Mouse (Mus musculus) lung, embryonic 14.5 days (tissue): Measurements from ENCODE around the gene Trim45. TPM values are rescaled to one million over a fixed set of nuclear protein-coding genes. Genes with fewer than 3 reads are reported as not detected.

Source experiments
- ATAC-seq: fragments of 200-750 bp; cut with Nextera tagmentation; 2 replicates; pipeline ENCODE4 v1.8.0; 2017; ENCODE audit warnings: mild to moderate bottlenecking, moderate TSS enrichment, moderate library complexity; ENCODE audit not compliant: insufficient read depth
- DNase-seq: peaks from one replicate; pipeline ENCODE4 v3.0.0-alpha.2; 2015
- H3K27ac ChIP-seq: fragments of 300-500 bp; sonication (generic); 2 replicates; pipeline ENCODE4 v1.5.1; 2014; ENCODE audit warnings: low read depth, mild to moderate bottlenecking, moderate library complexity
- H3K27me3 ChIP-seq: fragments of 300-500 bp; sonication (generic); 2 replicates; pipeline ENCODE4 v1.6.1; 2014; ENCODE audit warnings: low read length, control low read depth; ENCODE audit not compliant: insufficient read depth
- H3K36me3 ChIP-seq: fragments of 300-500 bp; sonication (generic); 2 replicates; pipeline ENCODE4 v1.6.1; 2014; ENCODE audit warnings: control low read depth; ENCODE audit not compliant: insufficient read depth
- H3K4me1 ChIP-seq: fragments of 300-500 bp; sonication (generic); 2 replicates; pipeline ENCODE4 v1.6.1; 2014; ENCODE audit warnings: antibody characterized with exemption, control low read depth; ENCODE audit not compliant: insufficient read depth
- H3K4me2 ChIP-seq: fragments of 300-500 bp; sonication (generic); 2 replicates; pipeline ENCODE4 v1.6.1; 2014; ENCODE audit warnings: mild to moderate bottlenecking
- H3K4me3 ChIP-seq: fragments of 300-500 bp; sonication (generic); 2 replicates; pipeline ENCODE4 v1.5.1; 2014; ENCODE audit warnings: low read depth, low read length
- H3K9ac ChIP-seq: fragments of 300-500 bp; sonication (generic); 2 replicates; pipeline ENCODE4 v1.6.1; 2014
- H3K9me3 ChIP-seq: fragments of 300-500 bp; sonication (generic); 2 replicates; pipeline ENCODE4 v1.6.1; 2016; ENCODE audit warnings: low read depth, low read length, control low read depth
- CTCF ChIP-seq: IDR thresholded peaks from 2 replicates; pipeline ENCODE4 v1.5.1; 2016; ENCODE audit warnings: antibody characterized with exemption, low read depth
- WGBS: fragments of 180-500 bp; shearing (Covaris S2); extraction: QIAGEN DNeasy Blood & Tissue Kit; methylation state at CpG from one replicate; pipeline ENCODE4 v1.1.7; 2014; 5-methylcytosine and 5-hydroxymethylcytosine counted together
- polyA plus RNA-seq: library from polyadenylated mRNA; unstranded; fragments of >200 nt; fragmentation: Nextera tagmentation; extraction: Ambion mirVana; gene quantifications from 2 replicates; pipeline ENCODE4 v1.2.1, GENCODE M21; 2014

The Trim45 gene
- polyA plus RNA-seq, 1 experiment from 2014 or later, result 4.3 TPM

DNA sequence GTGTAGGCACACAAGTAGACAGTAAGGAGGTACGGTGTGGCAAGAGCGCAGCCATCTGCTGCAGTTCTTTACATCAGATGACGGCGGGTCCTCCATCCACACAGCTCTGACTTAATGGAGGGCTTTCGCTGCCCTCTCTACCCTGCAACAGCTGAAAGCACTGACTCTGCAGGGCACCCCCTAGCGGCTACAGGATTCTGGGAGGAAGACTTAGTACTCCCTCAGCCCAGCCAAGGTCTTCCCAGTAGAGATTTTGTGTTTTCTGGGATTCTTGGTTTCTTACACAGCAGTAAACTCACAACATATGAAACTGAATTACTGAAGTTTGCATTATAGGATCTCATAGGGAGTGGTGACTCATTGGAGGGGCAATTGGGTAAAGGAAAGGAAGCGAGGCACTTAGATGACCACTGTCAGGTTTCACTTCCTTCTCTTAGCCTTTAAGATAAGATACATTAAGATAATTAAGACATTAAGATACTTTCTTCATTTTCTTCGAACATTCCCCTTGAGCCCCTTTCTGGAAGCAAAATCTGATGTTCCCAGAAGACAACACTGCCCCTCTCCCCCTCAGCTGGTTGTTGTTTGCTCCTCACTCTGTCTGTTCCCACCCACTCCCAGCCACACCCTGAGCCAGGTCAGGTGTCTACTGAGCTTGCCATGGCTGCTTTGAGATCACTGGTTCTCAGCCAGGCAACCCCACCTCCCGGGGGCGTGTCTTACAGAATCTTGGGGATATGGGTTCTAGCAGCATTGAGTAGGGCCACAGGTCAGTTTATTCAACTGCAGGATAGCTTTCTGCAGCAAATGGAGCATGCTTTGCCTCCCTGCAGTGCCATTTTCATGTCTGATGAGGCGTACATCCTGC, 10.3 kb downstream of the Trim45 start:
- ATAC-seq (no peak), DNase-seq (peak; percentile 36)
- Histone ChIP-seq H3K9me3 (no peaks in the 10 kb centered on the region), H3K4me1 (no peaks in the 10 kb centered on the region), H3K4me3 (no peak overlapping the region), H3K27me3 (no peaks in the 10 kb centered on the region), H3K4me2 (no peak overlapping the region), H3K27ac (no peak overlapping the region), H3K36me3 (peaks cover 46% of the 10 kb centered on the region), H3K9ac (no peak overlapping the region)
- 72% methylated on average over 11 of the region's 11 CpGs for WGBS
- peak; percentile 40 for TF ChIP-seq CTCF

DNA sequence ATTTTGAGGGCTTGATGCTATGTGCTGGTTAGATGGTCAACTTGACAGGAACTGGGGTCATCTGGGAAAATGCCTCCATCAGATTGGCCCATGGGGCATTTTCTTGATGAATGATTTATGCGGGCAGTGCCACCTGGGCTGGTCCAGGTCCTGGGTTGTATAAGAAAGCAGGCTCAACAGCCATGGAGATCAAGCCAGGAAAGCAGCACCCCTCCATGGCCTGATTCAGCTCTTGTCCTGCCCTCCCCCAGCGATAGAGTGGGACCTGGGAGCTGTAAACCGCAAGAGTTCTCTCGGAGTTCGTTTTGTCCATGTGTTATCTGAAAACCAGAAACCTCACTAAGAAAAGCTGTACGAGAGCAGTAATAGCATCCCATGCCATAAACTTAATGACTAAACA, 13.5 kb downstream of the Trim45 start:
- peaks cover 67% of the 10 kb centered on the region for H3K36me3 ChIP-seq
- 87% methylated on average over 6 of the region's 6 CpGs for WGBS
- no peak for DNase-seq

DNA sequence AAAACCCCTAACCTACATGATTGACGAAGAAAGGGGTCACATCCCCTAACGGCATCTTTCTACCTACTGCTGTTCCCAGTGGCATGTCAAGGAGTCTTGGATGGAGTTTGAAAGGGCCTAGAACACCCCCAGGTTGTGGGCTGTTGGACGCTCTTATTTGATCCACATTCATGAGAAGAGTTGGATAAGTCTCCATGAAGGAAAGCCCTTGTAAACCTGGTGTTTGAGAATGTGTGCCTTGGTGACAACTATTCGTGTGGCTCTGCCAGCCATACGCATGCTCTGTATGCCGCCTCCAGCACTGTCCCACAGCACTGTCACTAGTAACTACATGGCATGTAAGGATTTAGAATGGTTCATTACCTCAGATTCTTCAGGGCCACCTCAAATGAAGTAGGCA, 14.2 kb downstream of the Trim45 start:
- no peak for ATAC-seq
- no peak overlapping the region for H3K4me2 ChIP-seq
- H3K9ac ChIP-seq, result no peak overlapping the region
- H3K27me3 ChIP-seq, result no peaks in the 10 kb centered on the region
- WGBS, result 94% methylated on average over 6 of the region's 6 CpGs
- TF ChIP-seq CTCF, result no peak
- H3K4me3 ChIP-seq, result no peak overlapping the region
- no peaks in the 10 kb centered on the region for H3K4me1 ChIP-seq
- DNase-seq, result no peak
- no peaks in the 10 kb centered on the region for H3K9me3 ChIP-seq
- no peak overlapping the region for H3K27ac ChIP-seq
- H3K36me3 ChIP-seq, result peaks cover 72% of the 10 kb centered on the region

More for the DNA sequence above, 13.5 kb downstream of the Trim45 start:
- H3K4me1 ChIP-seq, result no peaks in the 10 kb centered on the region
- ATAC-seq, result no peak
- no peak overlapping the region for H3K27ac ChIP-seq
- no peak overlapping the region for H3K4me3 ChIP-seq
- H3K4me2 ChIP-seq, result no peak overlapping the region
- no peaks in the 10 kb centered on the region for H3K9me3 ChIP-seq
- H3K9ac ChIP-seq, result no peak overlapping the region
- no peaks in the 10 kb centered on the region for H3K27me3 ChIP-seq
- TF ChIP-seq CTCF, result no peak

DNA sequence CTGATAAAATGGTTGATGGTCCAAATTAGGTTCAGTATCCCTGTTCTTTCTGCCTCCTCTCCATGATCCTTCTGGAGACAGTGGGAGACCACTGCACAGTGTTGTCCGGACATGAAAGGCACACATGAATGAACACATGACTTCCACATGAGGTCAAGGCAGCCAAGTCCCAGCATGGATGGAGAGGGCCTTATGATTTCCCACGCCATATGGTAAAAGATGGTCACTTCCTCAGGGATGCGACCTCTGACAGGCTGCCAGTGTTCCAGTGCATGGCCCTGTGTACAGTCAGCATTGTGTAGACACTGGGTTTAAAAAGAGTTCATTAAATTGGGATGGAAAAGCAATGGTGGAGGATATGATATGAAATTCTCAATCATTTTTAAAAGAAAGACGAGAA, 16.2 kb downstream of the Trim45 start:
- WGBS, result 86% methylated on average over 4 of the region's 4 CpGs

DNA sequence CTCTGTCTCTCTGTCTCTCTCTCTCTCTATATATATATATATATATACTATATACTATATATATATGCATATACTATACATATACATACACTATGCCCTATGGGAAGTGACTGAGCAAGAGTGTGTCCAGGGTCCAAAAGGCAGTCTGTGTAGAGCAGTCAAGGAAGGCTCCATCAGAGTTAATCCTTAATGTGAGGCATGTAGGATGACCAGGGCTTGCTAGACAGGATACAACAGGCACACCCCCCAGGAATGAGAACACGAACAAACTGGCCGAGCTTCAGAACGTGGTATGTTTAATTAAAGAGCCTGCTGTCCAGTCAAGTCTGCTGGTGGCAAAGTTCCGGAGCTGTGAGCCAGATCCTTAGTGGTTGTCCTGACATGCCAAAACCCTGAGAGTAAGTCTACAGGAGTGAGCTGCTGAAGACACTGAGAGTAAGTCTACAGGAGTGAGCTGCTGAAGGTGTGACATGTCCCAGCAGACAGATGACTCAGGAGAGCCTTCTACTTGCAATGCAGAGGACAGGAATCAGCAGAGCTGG, 18.6 kb downstream of the Trim45 start:
- Histone ChIP-seq H3K4me3 (no peak overlapping the region), H3K4me2 (no peak overlapping the region), H3K4me1 (no peaks in the 10 kb centered on the region), H3K27ac (no peak overlapping the region), H3K9me3 (no peaks in the 10 kb centered on the region), H3K36me3 (peaks cover 81% of the 10 kb centered on the region), H3K9ac (no peak overlapping the region), H3K27me3 (no peaks in the 10 kb centered on the region)
- TF ChIP-seq CTCF, result no peak
- 85% methylated on average over 4 of the region's 4 CpGs for WGBS
- DNase-seq (no peak), ATAC-seq (no peak)

More for the DNA sequence above, 16.2 kb downstream of the Trim45 start:
- Histone ChIP-seq H3K4me1 (no peaks in the 10 kb centered on the region), H3K27me3 (no peaks in the 10 kb centered on the region), H3K27ac (no peak overlapping the region), H3K9ac (no peak overlapping the region), H3K36me3 (peaks cover 69% of the 10 kb centered on the region), H3K9me3 (no peaks in the 10 kb centered on the region), H3K4me2 (no peak overlapping the region), H3K4me3 (no peak overlapping the region)
- no peak for ATAC-seq
- no peak for TF ChIP-seq CTCF
- no peak for DNase-seq

DNA sequence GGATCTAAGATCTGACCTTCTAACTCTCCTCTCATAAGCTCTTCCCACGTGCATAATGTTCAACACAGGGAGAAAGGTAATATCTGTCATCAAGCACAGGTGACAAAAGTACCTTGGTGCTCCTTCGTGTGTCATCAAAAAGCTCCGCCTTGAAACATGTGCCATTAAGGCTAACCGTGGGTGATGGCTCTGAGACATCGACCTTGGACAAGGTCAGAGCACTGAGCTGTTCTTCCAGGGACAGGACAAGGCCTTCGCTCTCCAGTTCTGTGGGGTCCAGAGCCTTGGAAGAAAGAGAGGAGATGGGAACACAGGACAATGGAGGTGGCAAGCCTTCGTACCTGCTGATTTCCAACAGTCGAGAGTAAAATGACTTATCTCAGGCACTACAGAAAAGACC, 25.3 kb downstream of the Trim45 start:
- peaks cover 96% of the 10 kb centered on the region for H3K36me3 ChIP-seq
- no peak overlapping the region for H3K4me2 ChIP-seq
- H3K4me3 ChIP-seq, result no peak overlapping the region
- DNase-seq, result no peak
- no peak overlapping the region for H3K9ac ChIP-seq
- ATAC-seq, result no peak
- no peaks in the 10 kb centered on the region for H3K9me3 ChIP-seq
- H3K27me3 ChIP-seq, result no peaks in the 10 kb centered on the region
- no peak for TF ChIP-seq CTCF
- 91% methylated on average over 8 of the region's 8 CpGs for WGBS
- no peak overlapping the region for H3K27ac ChIP-seq
- no peaks in the 10 kb centered on the region for H3K4me1 ChIP-seq

DNA sequence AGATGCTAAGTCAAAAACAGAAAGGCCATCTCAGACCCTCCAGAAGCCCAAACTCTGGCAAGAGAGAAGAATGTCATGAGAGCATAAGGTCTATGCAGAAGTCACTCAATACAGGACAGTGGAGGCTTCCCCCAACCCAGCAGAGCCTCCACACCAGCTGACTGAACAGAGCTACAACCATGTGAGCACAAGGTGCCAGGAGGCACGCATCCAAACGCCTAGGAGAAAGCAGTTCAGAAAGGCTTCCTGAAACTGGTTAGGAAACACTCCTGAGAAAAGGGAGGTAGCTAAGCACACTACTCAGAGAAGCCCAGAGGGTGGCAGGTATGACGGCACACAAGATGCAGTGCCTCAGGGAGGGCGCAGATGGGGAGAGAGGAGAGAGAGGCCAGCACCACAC, 29.5 kb downstream of the Trim45 start:
- no peak for ATAC-seq
- no peak overlapping the region for H3K9ac ChIP-seq
- no peaks in the 10 kb centered on the region for H3K4me1 ChIP-seq
- no peak overlapping the region for H3K4me2 ChIP-seq
- no peak overlapping the region for H3K4me3 ChIP-seq
- no peaks in the 10 kb centered on the region for H3K27me3 ChIP-seq
- WGBS, result 91% methylated on average over 4 of the region's 4 CpGs
- no peak for DNase-seq
- TF ChIP-seq CTCF, result no peak
- no peak overlapping the region for H3K27ac ChIP-seq
- peaks cover 96% of the 10 kb centered on the region for H3K36me3 ChIP-seq
- H3K9me3 ChIP-seq, result no peaks in the 10 kb centered on the region
